Mouse (Mus musculus): ENCODE measurements at regions not wholly inside any gene's neighbourhood (a gene's known extent, or its start where the extent isn't known, plus 50 kb on each side); places are given as distances from the start of the nearest gene placed in this dataset.

- TF ChIP-seq EP300 (IDR thresholded peaks at IDR 0.05; ENCODE audit: insufficient read depth, low read depth, low read length) (no peak), CTCF (IDR thresholded peaks at IDR 0.05) (no peak), POLR2A (IDR thresholded peaks at IDR 0.05; ENCODE audit: insufficient read depth, low read depth, low read length) (no peak)
Observed at GRCm38 (mm10) chr12:109718036-109718435, 117.9 kb upstream of the Rtl1 start.
